Mouse (Mus musculus) G1E (cell line): ENCODE data around the gene Il31ra. TPM values are rescaled to one million over a fixed set of nuclear protein-coding genes. Genes with fewer than 3 reads are reported as not detected.

Experiments used
- ATAC-seq: 2 replicates; pipeline ENCODE4 v1.8.0; 2016; ENCODE audit warnings: mild to moderate bottlenecking; ENCODE audit not compliant: insufficient number of reproducible peaks, poor library complexity, low FRiP score, severe bottlenecking; ENCODE audit errors: extremely low read depth
- DNase-seq: peaks from one replicate; pipeline ENCODE4 v3.0.0; 2012; ENCODE audit warnings: low spot score
- H3K27me3 ChIP-seq: 2 replicates; pipeline ENCODE4 v1.6.1; 2012; ENCODE audit warnings: mild to moderate bottlenecking, low read length, inconsistent platforms; ENCODE audit not compliant: insufficient read depth
- H3K36me3 ChIP-seq: replicated peaks from 2 replicates; pipeline ENCODE3; 2012; ENCODE audit warnings: mild to moderate bottlenecking, inconsistent platforms
- H3K4me1 ChIP-seq: 2 replicates; pipeline ENCODE4 v1.6.1; 2012; ENCODE audit warnings: low read depth, low read length, inconsistent platforms, mixed read lengths; ENCODE audit not compliant: insufficient read depth
- H3K4me3 ChIP-seq: 2 replicates; pipeline ENCODE4 v1.5.1; 2012; ENCODE audit warnings: low read depth, mild to moderate bottlenecking, inconsistent platforms, low read length, moderate library complexity, mixed read lengths
- H3K9me3 ChIP-seq: replicated peaks from 2 replicates; pipeline ENCODE4 v1.6.1; 2012; ENCODE audit warnings: inconsistent platforms
- CTCF ChIP-seq: IDR thresholded peaks from 2 replicates; pipeline ENCODE4 v1.5.1; 2012; ENCODE audit warnings: low read depth, low read length, inconsistent platforms, mixed read lengths
- GATA1 ChIP-seq: IDR thresholded peaks from 2 replicates; pipeline ENCODE4 v1.6.1; 2012; ENCODE audit warnings: borderline replicate concordance, low read length, inconsistent platforms, mixed read lengths
- GATA2 ChIP-seq: IDR thresholded peaks from 2 replicates; pipeline ENCODE4 v1.6.1; 2012; ENCODE audit warnings: low read depth, low read length, inconsistent platforms, borderline replicate concordance
- POLR2AphosphoS5 ChIP-seq: IDR thresholded peaks from 2 replicates; pipeline ENCODE4 v1.6.1; 2012; ENCODE audit warnings: low read depth, low read length, inconsistent platforms; ENCODE audit not compliant: insufficient replicate concordance
- TAL1 ChIP-seq: conservative IDR thresholded peaks from 2 replicates; pipeline ENCODE4 v1.6.1; 2012; ENCODE audit warnings: low read depth, low read length, inconsistent platforms, mixed read lengths
- polyA plus RNA-seq: library from polyadenylated mRNA; stranded (reverse); fragments of >175 nt; gene quantifications from 2 replicates; pipeline ENCODE4 v1.2.3, GENCODE M21; 2012
- total RNA-seq, 2 experiments: library from RNA; stranded (forward) in 1 of 2; stranded (reverse) in 1 of 2; fragments of 200-1000 nt in 1 of 2; fragments of >200 nt in 1 of 2; fragmentation: Nextera tagmentation in 1 of 2; gene quantifications; 2 replicates each; pipeline ENCODE4 v1.2.3; 2014 to 2017

The Il31ra gene
- total and polyA plus RNA-seq, 3 experiments, result 0.05 TPM; not detected in 2

DNA sequence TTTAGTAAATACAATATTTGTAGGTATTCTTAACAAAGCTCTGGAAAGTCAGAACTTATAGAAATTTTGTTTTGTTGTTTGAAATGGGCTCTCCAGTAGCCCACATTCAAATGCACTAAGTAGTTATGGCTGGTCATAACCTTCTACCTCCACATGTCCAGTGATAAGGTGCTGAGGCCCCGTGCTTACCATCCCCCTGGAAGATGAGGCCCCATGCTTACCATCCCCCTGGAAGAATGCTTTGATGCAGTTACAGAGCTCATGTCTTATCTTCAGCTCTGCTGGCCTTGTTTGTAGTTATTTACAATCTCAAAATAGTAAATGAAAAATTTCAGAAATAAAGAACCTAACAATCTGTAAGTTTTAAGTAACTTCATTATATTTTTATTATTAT, 101.9 kb downstream of the Il31ra start:
- no peak for ATAC-seq
- no peak overlapping the region for H3K4me3 ChIP-seq
- DNase-seq, result no peak
- H3K36me3 ChIP-seq, result peaks cover 17% of the 10 kb centered on the region
- TF ChIP-seq GATA1 (no peak), TAL1 (no peak), CTCF (no peak), GATA2 (no peak), POLR2AphosphoS5 (no peak)
- H3K4me1 ChIP-seq, result no peaks in the 10 kb centered on the region
- no peaks in the 10 kb centered on the region for H3K27me3 ChIP-seq
- H3K9me3 ChIP-seq, result no peaks in the 10 kb centered on the region

DNA sequence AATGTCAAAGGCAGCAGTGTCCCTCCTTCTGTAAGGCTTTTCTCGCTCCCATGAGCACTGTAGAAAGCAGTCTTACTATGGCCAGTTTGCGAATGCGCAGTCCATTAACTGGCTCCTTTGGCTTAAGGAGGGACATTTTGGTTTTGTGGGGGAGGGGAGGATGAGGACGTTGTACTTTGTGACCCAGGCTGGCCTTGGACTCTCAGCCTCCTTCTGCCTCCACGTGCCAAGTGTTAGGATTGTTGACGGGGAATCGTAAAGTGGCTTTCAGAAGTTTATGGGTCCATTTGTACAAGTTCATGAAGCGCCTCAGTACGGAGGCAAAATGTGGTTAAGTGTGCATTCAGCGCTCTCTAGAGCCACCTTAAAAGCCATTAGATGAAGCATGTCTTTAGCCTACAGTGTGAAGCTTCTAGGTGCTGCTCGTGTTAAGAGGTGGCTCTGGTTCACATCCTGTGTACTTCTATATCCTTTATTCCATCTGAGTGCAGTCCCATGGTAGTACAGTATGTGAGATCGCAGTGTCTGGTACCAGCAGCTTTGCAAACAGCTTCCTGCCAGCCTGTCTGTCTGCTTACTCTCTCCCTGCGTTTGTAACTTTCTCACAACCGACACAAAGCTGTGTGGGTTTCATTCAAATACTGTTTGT, 102.4 kb downstream of the Il31ra start:
- no peaks in the 10 kb centered on the region for H3K27me3 ChIP-seq
- DNase-seq, result no peak
- no peak for ATAC-seq
- H3K4me1 ChIP-seq, result no peaks in the 10 kb centered on the region
- no peaks in the 10 kb centered on the region for H3K9me3 ChIP-seq
- TF ChIP-seq TAL1 (no peak), GATA2 (no peak), CTCF (no peak), POLR2AphosphoS5 (no peak), GATA1 (no peak)
- H3K36me3 ChIP-seq, result peaks cover 17% of the 10 kb centered on the region
- H3K4me3 ChIP-seq, result no peak overlapping the region

DNA sequence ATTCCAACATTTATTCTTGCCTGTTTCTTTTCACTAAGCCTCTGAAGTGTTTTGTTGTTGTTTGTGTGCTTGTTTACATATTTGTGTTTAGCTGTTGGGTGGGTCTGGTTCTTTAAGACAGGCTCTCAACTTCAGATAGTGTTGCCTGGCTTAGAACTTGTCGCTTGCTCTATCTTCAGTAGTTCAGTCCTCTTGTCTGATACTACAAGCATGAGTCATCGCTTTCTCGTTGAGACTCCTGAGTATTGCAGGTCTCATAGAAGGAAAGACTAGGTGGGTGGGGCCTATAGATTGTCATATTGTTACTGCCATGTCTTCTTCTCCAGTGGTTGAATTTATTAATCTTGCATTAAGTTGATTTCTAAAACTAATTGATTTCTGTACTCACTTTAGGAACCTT, 104.1 kb downstream of the Il31ra start:
- Histone ChIP-seq H3K36me3 (peaks cover 16% of the 10 kb centered on the region), H3K27me3 (no peaks in the 10 kb centered on the region), H3K4me1 (no peaks in the 10 kb centered on the region), H3K4me3 (no peak overlapping the region), H3K9me3 (no peaks in the 10 kb centered on the region)
- 0 out of 2 replicates have a peak, but pooled peaks have one; percentile 28 for ATAC-seq
- no peak for DNase-seq
- TF ChIP-seq TAL1, result no peak
- TF ChIP-seq GATA2, result no peak
- TF ChIP-seq CTCF, result no peak
- TF ChIP-seq POLR2AphosphoS5, result no peak
- TF ChIP-seq GATA1, result no peak

DNA sequence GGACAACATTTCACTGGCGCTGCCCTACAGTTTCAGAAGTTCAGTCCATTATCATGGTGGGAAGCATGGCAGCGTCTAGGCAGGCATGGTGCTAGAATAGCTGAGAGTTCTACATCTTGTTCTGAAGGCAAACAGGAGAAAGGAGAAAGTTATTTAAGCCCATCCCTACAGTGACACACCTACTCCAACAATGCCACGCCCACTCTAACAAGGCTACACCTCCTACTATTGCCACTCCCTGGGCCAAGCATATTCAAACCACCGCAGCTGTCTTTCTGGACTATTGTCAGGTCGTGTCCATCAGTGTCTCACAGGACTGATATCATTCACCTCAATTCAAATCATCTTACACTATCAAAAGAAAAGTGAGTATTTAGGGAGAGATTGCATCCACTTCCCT, 107.5 kb downstream of the Il31ra start:
- no peak for ATAC-seq
- Histone ChIP-seq H3K9me3 (no peaks in the 10 kb centered on the region), H3K4me1 (no peaks in the 10 kb centered on the region), H3K27me3 (no peaks in the 10 kb centered on the region), H3K4me3 (no peak overlapping the region), H3K36me3 (peaks cover 21% of the 10 kb centered on the region)
- TF ChIP-seq TAL1, result no peak
- no peak for DNase-seq

DNA sequence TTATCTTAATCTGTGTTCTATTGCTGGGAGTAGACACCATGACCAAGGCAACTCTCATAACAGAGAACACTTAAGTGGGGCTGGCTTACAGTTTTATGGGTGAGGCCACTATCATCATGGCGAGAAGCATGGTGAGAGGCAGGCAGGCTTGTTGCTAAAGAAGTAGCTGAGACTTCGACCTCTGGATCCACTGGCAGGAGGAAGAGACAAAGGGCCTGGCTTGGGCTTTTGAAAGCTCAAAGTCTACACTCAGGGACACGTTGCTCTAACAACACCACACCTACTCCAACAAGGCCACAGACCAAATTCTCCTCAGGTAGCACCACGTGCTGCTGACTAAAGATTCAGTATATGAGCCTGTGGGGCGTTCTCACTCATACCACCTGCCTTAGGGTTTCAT, 107.9 kb downstream of the Il31ra start:
- no peak for ATAC-seq
- Histone ChIP-seq H3K36me3 (peaks cover 20% of the 10 kb centered on the region), H3K27me3 (no peaks in the 10 kb centered on the region), H3K9me3 (no peaks in the 10 kb centered on the region), H3K4me3 (no peak overlapping the region), H3K4me1 (no peaks in the 10 kb centered on the region)
- no peak for TF ChIP-seq TAL1
- no peak for TF ChIP-seq CTCF
- DNase-seq, result no peak

DNA sequence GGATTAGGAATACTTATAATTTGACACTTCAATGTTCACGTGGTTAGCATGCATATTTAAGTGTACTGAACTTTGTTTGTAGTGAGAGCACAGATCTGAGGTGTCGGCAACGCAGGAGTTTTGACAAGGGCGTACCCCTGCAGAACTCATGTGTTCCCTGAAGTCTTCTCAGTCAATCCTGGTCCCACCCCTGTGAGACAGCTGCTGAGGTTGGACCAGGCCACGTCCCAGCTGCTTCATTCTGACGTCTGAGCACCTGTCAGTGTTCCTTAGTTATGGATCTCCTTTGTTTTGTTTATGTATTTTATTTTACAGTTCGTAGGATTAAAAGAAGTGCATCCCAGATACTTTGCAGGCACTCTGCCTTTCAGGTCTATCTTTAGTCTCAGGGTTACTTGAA, 111.1 kb downstream of the Il31ra start:
- no peak for ATAC-seq
- no peak for DNase-seq
- no peaks in the 10 kb centered on the region for H3K4me1 ChIP-seq
- H3K36me3 ChIP-seq, result peaks cover 22% of the 10 kb centered on the region
- no peak for TF ChIP-seq TAL1
- TF ChIP-seq GATA1, result no peak
- H3K27me3 ChIP-seq, result no peaks in the 10 kb centered on the region
- no peaks in the 10 kb centered on the region for H3K9me3 ChIP-seq
- no peak overlapping the region for H3K4me3 ChIP-seq

DNA sequence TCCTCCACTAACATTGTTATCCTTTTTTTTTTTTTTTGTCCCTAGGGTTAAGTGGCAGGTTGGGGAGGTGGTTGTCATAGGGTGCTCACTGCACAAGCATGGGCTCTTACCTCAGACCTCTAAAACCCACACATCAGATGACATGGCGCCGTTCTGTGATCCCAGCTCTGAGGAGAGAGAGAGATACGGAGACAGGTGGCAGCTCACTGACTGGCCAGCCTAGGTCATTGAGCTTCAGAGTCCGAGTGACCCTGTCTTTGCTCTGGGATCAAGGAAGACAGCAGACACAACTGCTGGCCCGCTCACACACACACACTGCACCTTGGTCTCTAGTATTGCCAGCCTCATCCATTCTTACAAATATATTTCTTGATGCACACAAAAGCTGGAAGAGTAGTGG, 111.6 kb downstream of the Il31ra start:
- Histone ChIP-seq H3K4me1 (no peaks in the 10 kb centered on the region), H3K36me3 (peaks cover 22% of the 10 kb centered on the region), H3K4me3 (no peak overlapping the region), H3K27me3 (no peaks in the 10 kb centered on the region), H3K9me3 (no peaks in the 10 kb centered on the region)
- no peak for DNase-seq
- no peak for ATAC-seq
- TF ChIP-seq CTCF, result no peak
- no peak for TF ChIP-seq POLR2AphosphoS5
- no peak for TF ChIP-seq GATA1
- no peak for TF ChIP-seq GATA2
- no peak for TF ChIP-seq TAL1
